Mouse (Mus musculus) megakaryocyte progenitor cell, adult 5-6 weeks (primary cell): ENCODE results near the gene Serinc1. TPM values are rescaled to one million over a fixed set of nuclear protein-coding genes. Genes with fewer than 3 reads are reported as not detected.

Source experiments
- ATAC-seq: replicated peaks from 2 replicates; pipeline ENCODE4 v1.8.0; 2016; ENCODE audit warnings: mild to moderate bottlenecking, moderate TSS enrichment, inconsistent platforms; ENCODE audit not compliant: poor library complexity
- total RNA-seq, 2 experiments: library from RNA; stranded (forward) in 1 of 2; stranded (reverse) in 1 of 2; fragments of 157-497, 149-512 nt in 1 of 2; fragments of 200-1000 nt in 1 of 2; gene quantifications; 2 replicates each; pipeline versions ENCODE4 v1.2.3 to v1.2.4; 2015 to 2017

Serinc1 gene
- total RNA-seq, 2 experiments from 2014 or later = 55.1 to 80.8 TPM

DNA sequence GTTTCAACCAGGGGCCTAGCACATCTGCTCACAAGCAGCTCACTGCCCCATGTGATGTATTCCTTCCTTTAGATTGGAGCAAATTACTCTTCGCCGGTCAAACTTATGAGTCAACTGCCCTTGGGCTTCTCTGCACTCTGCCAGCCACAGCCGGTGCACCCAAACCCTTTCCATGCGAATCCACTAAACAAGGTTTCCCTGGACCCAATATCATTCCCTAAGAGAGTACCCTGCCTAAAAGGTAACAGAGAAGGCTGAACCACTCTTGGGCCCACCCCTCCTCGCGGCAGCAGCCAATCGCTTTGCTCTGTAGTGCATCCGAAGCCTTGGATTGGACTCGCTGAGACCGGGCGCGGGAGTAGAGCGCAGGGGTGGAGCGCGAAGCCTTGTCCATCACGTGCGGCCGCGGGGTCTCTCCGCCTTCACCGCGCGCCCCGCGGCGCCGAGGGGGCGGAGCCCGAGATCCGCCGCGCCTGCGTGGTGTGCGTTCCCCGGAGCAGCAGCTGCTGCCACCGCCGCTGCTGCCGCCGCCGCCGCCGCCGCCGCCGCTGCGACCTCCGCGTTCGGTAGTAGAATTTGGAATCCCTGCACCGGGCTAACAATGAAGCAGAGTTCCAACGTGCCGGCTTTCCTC, 46.3 kb downstream of the Serinc1 start, which contains the start of gene Hsf2:
TSS of gene Hsf2 (plus strand) at position 478 of the 634 bp plus-strand sequence.
- peak; percentile 96 for ATAC-seq

DNA sequence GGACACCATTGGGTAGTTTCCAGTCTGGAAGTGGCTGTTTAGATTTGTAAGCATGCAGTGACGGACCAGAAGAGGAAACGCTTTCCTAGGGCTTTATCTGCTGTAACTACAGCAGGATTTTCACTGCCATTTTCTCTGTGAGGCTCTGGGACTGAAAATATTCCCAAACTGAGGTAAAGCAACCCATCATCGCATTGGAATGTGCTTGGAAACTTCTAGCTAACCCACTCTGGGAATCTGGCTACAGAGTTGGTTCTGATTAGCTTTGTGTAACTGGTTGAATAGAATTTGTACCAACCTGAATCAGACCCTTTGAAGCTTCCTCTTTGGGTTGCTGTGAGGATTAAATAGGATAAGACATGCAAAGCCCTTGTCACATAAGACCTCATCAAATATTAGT, 47.6 kb downstream of the Serinc1 start:
- no peak for ATAC-seq

DNA sequence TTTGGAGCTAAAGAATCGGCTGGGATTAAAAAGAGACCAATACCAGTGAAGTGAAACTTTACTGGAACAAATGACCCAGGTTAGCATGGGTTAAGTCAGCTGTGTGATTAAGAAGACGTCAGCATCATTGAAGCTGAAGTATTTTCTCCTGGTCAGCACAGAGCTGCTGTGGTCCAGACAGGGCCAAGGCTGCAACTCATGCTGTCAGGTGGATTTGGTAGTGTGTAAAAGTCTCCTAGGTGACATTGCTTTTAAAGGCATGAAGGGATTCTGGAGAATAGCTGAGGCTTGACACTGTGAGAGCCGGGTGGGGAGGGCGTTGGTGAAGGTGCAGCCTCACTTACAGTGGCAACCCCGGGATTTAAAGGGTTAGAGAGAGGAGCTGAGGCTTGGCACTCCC, 50.6 kb downstream of the Serinc1 start:
- ATAC-seq = no peak

DNA sequence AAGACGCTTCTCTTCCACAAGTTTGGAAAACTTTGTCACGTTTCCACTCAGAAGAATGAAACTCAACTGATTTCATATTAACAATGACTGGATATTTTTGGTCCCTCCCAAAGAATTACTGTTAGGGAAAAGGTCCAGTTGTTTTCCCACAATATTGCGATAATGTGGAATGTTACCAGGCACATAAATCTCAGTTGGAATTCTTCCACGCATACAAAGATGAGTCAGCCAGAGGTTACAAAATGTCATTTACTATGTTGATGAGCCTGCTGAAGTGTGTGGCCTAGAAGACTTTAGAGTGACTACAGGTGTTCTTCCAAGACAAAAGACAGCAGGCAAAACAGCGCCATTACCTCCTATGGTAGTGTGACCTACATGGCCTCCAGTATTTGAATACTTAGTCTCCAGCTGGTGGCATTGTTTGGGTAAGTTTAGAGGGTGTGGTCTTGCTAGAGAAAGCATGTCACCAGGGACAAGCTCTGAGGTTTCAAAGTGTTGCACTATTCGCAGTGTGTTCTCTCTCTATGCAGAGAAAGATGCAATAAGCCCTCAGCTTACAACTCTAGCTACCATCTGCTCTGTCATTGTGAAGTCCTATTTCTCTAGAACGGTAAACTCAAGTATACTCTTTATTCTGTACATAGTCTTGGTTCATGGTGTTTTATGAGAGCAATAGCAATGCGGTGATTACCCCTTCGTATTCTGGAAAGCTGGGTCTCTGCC, 55.0 kb downstream of the Serinc1 start:
- no peak for ATAC-seq

Other genes starting within 250 kb of the Serinc1 start
- gene Hsf2, start 46.1 kb downstream of the Serinc1 start, total RNA-seq (2015) = 14.6 and 19.4 TPM in 2 replicates
- gene Hsf2, start 46.1 kb downstream of the Serinc1 start, total RNA-seq (2017) = 17.1 and 18.4 TPM in 2 replicates
- gene Pkib, start 99.5 kb upstream of the Serinc1 start, total RNA-seq (2015) = 22.1 and 23.6 TPM in 2 replicates
- 12.7 and 14.4 TPM in 2 replicates for gene Pkib, start 99.5 kb upstream of the Serinc1 start, total RNA-seq (2017)